Mouse (Mus musculus): ENCODE measurements around the gene Epb41l2.

Gene Epb41l2

GRCm38 (mm10) chr10:25436703-25437401 is 77.3 kb downstream of the Epb41l2 start:
- DNase-seq (ENCODE audit: low spot score in 2 of 2) = no peak

- no peak for DNase-seq (ENCODE audit: low spot score in 2 of 2)
Observed at GRCm38 (mm10) chr10:25437586-25438298, 78.1 kb downstream of the Epb41l2 start.

GRCm38 (mm10) chr10:25438299-25438680 is 78.7 kb downstream of the Epb41l2 start:
- no peak for DNase-seq (ENCODE audit: low spot score in 2 of 2)

GRCm38 (mm10) chr10:25439163-25439562 is 79.6 kb downstream of the Epb41l2 start:
- no peak for DNase-seq (ENCODE audit: low spot score in 2 of 2)

- no peak for DNase-seq (ENCODE audit: low spot score in 2 of 2)
Observed at GRCm38 (mm10) chr10:25439856-25440255, 80.3 kb downstream of the Epb41l2 start.

GRCm38 (mm10) chr10:25441405-25441804 is 81.8 kb downstream of the Epb41l2 start:
- DNase-seq (ENCODE audit: low spot score in 2 of 2) = no peak

- DNase-seq (ENCODE audit: low spot score in 2 of 2) = no peak
Observed at GRCm38 (mm10) chr10:25443626-25444025, 84.0 kb downstream of the Epb41l2 start.

GRCm38 (mm10) chr10:25444198-25444783 is 84.7 kb downstream of the Epb41l2 start:
- no peak for DNase-seq (ENCODE audit: low spot score in 2 of 2)

GRCm38 (mm10) chr10:25446953-25447525 is 87.4 kb downstream of the Epb41l2 start:
- DNase-seq (ENCODE audit: low spot score in 2 of 2) = no peak

GRCm38 (mm10) chr10:25448676-25449075 is 89.1 kb downstream of the Epb41l2 start:
- DNase-seq (ENCODE audit: low spot score in 2 of 2) = no peak

GRCm38 (mm10) chr10:25449312-25450020 is 89.9 kb downstream of the Epb41l2 start:
- DNase-seq (ENCODE audit: low spot score in 2 of 2) = no peak

GRCm38 (mm10) chr10:25453150-25453549 is 93.6 kb downstream of the Epb41l2 start:
- no peak for DNase-seq (ENCODE audit: low spot score in 2 of 2)

GRCm38 (mm10) chr10:25453772-25454171 is 94.2 kb downstream of the Epb41l2 start:
- no peak for DNase-seq (ENCODE audit: low spot score in 2 of 2)

- DNase-seq (ENCODE audit: low spot score in 2 of 2) = no peak
Observed at GRCm38 (mm10) chr10:25457118-25457517, 97.5 kb downstream of the Epb41l2 start.

- no peak for DNase-seq (ENCODE audit: low spot score in 2 of 2)
Observed at GRCm38 (mm10) chr10:25457996-25458395, 98.4 kb downstream of the Epb41l2 start.

GRCm38 (mm10) chr10:25461832-25462231 is 102.2 kb downstream of the Epb41l2 start:
- no peak for DNase-seq (ENCODE audit: low spot score in 2 of 2)

- no peak for DNase-seq (ENCODE audit: low spot score in 2 of 2)
Observed at GRCm38 (mm10) chr10:25462669-25463068, 103.1 kb downstream of the Epb41l2 start.

- DNase-seq (ENCODE audit: low spot score in 2 of 2) = no peak
Observed at GRCm38 (mm10) chr10:25466493-25466892, 106.9 kb downstream of the Epb41l2 start.

GRCm38 (mm10) chr10:25471944-25472343 is 112.3 kb downstream of the Epb41l2 start:
- no peak for DNase-seq (ENCODE audit: low spot score in 2 of 2)

GRCm38 (mm10) chr10:25479716-25480115 is 120.1 kb downstream of the Epb41l2 start:
- no peak for DNase-seq (ENCODE audit: low spot score in 2 of 2)

- no peak for DNase-seq (ENCODE audit: low spot score in 2 of 2)
Observed at GRCm38 (mm10) chr10:25482791-25483190, 123.2 kb downstream of the Epb41l2 start.

GRCm38 (mm10) chr10:25488456-25488855 is 128.9 kb downstream of the Epb41l2 start:
- peak; percentile 33 to 59 for DNase-seq (ENCODE audit: low spot score in 2 of 2)

All from frontal cortex, postnatal 14 days (tissue).